Mouse (Mus musculus): Measurements from ENCODE around the gene Mcrip1. TPM values are rescaled to one million over a fixed set of nuclear protein-coding genes. Genes with fewer than 3 reads are reported as not detected.
"Not testable (repeated sequence)": the region's sequence is repeated elsewhere in the genome, so short reads cannot be mapped to it uniquely, and the experiment has no call there.

The Mcrip1 gene
- polyA plus RNA-seq, 1 experiment from 2014 or later = 171 TPM

- 20% methylated on average over 17 of the region's 17 CpGs for WGBS
- ATAC-seq (ENCODE audit: insufficient read depth, low FRiP score) = peak; percentile 75
- H3K4me1 ChIP-seq (ENCODE audit: control insufficient read depth, insufficient read depth, low read length) = peaks cover 11% of the 10 kb centered on the region
- H3K27ac ChIP-seq (ENCODE audit: low read length) = no peak overlapping the region
- no peaks in the 10 kb centered on the region for H3K36me3 ChIP-seq (ENCODE audit: control insufficient read depth, insufficient read depth, low read length)
- peak overlapping the region; percentile 27 for H3K9ac ChIP-seq (ENCODE audit: low read length)
- no peak overlapping the region for H3K4me3 ChIP-seq (replicated peaks; ENCODE audit: low read length)
- no peaks in the 10 kb centered on the region for H3K9me3 ChIP-seq (replicated peaks; ENCODE audit: control insufficient read depth, low read length)
- no peak overlapping the region for H3K4me2 ChIP-seq (ENCODE audit: low read depth, low read length)
- no peaks in the 10 kb centered on the region for H3K27me3 ChIP-seq (ENCODE audit: control insufficient read depth, insufficient read depth, low read length)
Measured at GRCm38 (mm10) chr11:120515611-120516010, 33.9 kb downstream of the Mcrip1 start.

DNA sequence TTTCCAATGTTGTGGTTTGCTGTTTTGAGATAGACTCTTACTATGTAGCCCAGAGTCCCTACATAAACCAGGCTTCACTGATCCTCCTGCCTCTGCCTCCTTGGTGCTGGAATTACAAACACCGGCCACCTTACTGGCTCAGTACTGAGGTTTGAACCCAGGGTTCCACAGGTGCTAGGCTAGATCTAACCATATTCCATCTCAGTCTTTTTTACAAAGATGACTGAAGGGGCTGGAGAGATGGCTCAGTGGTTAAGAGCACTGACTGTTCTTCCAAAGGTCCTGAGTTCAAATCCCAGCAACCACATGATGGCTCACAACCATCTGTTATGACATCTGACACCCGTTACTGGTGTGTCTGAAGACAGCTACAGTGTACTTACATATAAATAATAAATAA, 35.3 kb downstream of the Mcrip1 start:
- H3K4me1 ChIP-seq (ENCODE audit: control insufficient read depth, insufficient read depth, low read length) = peaks cover 18% of the 10 kb centered on the region
- not testable (repeated sequence) for H3K36me3 ChIP-seq (ENCODE audit: control insufficient read depth, insufficient read depth, low read length); H3K27me3 ChIP-seq (ENCODE audit: control insufficient read depth, insufficient read depth, low read length); H3K4me3 ChIP-seq (replicated peaks; ENCODE audit: low read length); H3K9me3 ChIP-seq (replicated peaks; ENCODE audit: control insufficient read depth, low read length); H3K27ac ChIP-seq (ENCODE audit: low read length); H3K4me2 ChIP-seq (ENCODE audit: low read depth, low read length); H3K9ac ChIP-seq (ENCODE audit: low read length); ATAC-seq (ENCODE audit: insufficient read depth, low FRiP score)
- 90% methylated on average over 2 of the region's 2 CpGs for WGBS

- Histone ChIP-seq H3K27ac (ENCODE audit: low read length) (no peak overlapping the region), H3K4me3 (replicated peaks; ENCODE audit: low read length) (no peak overlapping the region), H3K9me3 (replicated peaks; ENCODE audit: control insufficient read depth, low read length) (no peaks in the 10 kb centered on the region), H3K27me3 (ENCODE audit: control insufficient read depth, insufficient read depth, low read length) (no peaks in the 10 kb centered on the region), H3K4me1 (ENCODE audit: control insufficient read depth, insufficient read depth, low read length) (peaks cover 12% of the 10 kb centered on the region; the same call in 1 of the 2 replicates), H3K9ac (ENCODE audit: low read length) (no peak overlapping the region), H3K4me2 (ENCODE audit: low read depth, low read length) (no peak overlapping the region), H3K36me3 (ENCODE audit: control insufficient read depth, insufficient read depth, low read length) (no peaks in the 10 kb centered on the region)
- no peak for ATAC-seq (ENCODE audit: insufficient read depth, low FRiP score)
- 28% methylated on average over 6 of the region's 6 CpGs for WGBS
Measured at GRCm38 (mm10) chr11:120512790-120513453, 36.6 kb downstream of the Mcrip1 start.

DNA sequence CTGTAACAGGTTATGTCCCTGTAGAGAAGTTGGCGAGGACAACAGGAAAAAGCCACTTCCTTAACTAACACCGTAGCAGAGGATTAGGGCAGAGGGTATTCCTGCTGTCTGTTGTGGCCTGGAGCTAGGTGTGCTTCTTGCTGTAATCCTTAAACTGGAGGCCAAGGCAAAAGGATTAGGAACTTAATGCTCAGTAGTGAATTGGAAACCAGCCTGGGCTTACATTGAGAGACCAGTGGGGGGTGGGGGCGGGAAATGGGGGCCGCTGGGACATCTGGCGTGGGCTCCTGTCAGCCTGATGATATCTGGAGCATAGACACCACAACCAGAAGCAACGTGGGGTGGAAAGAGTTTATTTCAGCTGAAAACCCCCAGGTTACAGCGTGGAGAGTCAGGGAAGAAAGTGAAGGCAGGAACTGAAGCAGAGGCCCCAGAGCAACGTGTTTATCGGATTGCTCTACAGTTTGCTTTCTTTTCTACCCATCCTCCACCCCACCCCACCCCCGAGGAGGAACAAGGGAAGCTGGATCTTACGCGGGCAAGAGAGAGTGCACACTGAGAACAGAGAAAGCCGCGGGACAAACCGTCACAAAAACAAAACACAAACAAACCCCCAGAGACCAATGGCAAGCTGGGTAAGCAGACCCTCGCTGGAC, 39.0 kb downstream of the Mcrip1 start:
- Histone ChIP-seq H3K27me3 (ENCODE audit: control insufficient read depth, insufficient read depth, low read length) (no peaks in the 10 kb centered on the region), H3K4me3 (replicated peaks; ENCODE audit: low read length) (peak overlapping the region; percentile 24), H3K4me1 (ENCODE audit: control insufficient read depth, insufficient read depth, low read length) (peaks cover 9% of the 10 kb centered on the region; the same call in 1 of the 2 replicates), H3K9me3 (replicated peaks; ENCODE audit: control insufficient read depth, low read length) (no peaks in the 10 kb centered on the region), H3K36me3 (ENCODE audit: control insufficient read depth, insufficient read depth, low read length) (no peaks in the 10 kb centered on the region), H3K27ac (ENCODE audit: low read length) (peak overlapping the region; percentile 83), H3K9ac (ENCODE audit: low read length) (peak overlapping the region; percentile 71), H3K4me2 (ENCODE audit: low read depth, low read length) (peak overlapping the region; percentile 52)
- 6% methylated on average over 16 of the region's 16 CpGs for WGBS
- ATAC-seq (ENCODE audit: insufficient read depth, low FRiP score) = no peak

DNA sequence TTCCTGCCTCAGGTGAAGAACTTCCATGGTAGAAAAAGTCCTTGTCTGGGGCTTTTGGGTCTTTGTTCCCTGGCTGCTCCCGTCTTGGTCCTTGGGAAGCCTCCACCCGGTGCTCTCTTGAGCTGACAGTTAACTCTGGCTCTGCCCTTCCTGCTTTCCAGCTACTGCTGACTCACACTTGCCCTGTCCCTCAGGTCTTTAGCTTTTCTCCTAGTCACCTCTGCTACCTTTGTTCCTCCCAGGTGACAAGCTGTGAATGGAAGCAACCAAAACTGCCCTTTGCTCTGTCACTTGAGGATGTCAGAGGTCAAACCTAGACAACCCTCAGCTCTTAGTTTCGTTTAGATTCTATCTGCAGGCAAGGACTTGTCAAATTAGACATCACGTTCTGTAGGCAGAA, 39.6 kb downstream of the Mcrip1 start:
- WGBS = 36% methylated on average over 4 of the region's 4 CpGs
- Histone ChIP-seq H3K4me1 (ENCODE audit: control insufficient read depth, insufficient read depth, low read length) (peaks cover 9% of the 10 kb centered on the region; the same call in 1 of the 2 replicates), H3K27me3 (ENCODE audit: control insufficient read depth, insufficient read depth, low read length) (no peaks in the 10 kb centered on the region), H3K27ac (ENCODE audit: low read length) (peak overlapping the region; percentile 83), H3K4me3 (replicated peaks; ENCODE audit: low read length) (0 out of 2 replicates have a peak overlapping the region, but pooled peaks have one; percentile 24), H3K4me2 (ENCODE audit: low read depth, low read length) (peak overlapping the region; percentile 52), H3K9ac (ENCODE audit: low read length) (peak overlapping the region; percentile 71; the same call in 1 of the 2 replicates), H3K36me3 (ENCODE audit: control insufficient read depth, insufficient read depth, low read length) (no peaks in the 10 kb centered on the region), H3K9me3 (replicated peaks; ENCODE audit: control insufficient read depth, low read length) (no peaks in the 10 kb centered on the region)
- no peak for ATAC-seq (ENCODE audit: insufficient read depth, low FRiP score)

DNA sequence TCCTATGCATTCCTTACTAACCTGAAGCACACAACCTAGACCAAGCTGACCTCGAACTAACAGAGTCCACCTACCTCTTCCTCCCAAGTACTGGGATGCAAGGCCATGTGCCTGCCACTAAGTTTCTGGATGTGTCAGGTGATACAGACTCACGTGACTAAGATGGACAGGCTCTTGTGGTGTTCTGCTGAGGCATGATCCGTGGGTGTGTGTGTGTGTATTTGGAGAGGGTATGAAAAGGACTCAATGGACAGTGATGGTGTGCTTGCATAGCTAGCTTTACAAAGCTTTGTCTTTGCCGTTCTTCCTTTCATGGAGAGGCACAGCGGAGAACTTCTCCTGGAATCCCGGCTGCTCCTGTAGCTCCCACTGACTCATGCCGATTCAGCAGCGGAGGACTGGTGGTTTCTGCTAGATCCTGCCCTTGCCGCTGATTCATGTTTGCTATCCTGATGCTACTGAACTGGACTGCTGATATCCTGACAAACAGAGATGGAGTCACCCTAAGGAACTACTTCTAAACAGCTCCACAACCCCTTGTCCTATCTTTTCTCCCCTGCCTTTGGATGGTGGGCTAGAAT, 41.1 kb downstream of the Mcrip1 start:
- 65% methylated on average over 9 of the region's 9 CpGs for WGBS
- Histone ChIP-seq H3K36me3 (ENCODE audit: control insufficient read depth, insufficient read depth, low read length) (no peaks in the 10 kb centered on the region), H3K9me3 (replicated peaks; ENCODE audit: control insufficient read depth, low read length) (no peaks in the 10 kb centered on the region), H3K27ac (ENCODE audit: low read length) (peak overlapping the region; percentile 89), H3K4me3 (replicated peaks; ENCODE audit: low read length) (no peak overlapping the region), H3K9ac (ENCODE audit: low read length) (no peak overlapping the region), H3K4me1 (ENCODE audit: control insufficient read depth, insufficient read depth, low read length) (peaks cover 9% of the 10 kb centered on the region; the same call in 1 of the 2 replicates), H3K4me2 (ENCODE audit: low read depth, low read length) (no peak overlapping the region), H3K27me3 (ENCODE audit: control insufficient read depth, insufficient read depth, low read length) (no peaks in the 10 kb centered on the region)
- no peak for ATAC-seq (ENCODE audit: insufficient read depth, low FRiP score)

DNA sequence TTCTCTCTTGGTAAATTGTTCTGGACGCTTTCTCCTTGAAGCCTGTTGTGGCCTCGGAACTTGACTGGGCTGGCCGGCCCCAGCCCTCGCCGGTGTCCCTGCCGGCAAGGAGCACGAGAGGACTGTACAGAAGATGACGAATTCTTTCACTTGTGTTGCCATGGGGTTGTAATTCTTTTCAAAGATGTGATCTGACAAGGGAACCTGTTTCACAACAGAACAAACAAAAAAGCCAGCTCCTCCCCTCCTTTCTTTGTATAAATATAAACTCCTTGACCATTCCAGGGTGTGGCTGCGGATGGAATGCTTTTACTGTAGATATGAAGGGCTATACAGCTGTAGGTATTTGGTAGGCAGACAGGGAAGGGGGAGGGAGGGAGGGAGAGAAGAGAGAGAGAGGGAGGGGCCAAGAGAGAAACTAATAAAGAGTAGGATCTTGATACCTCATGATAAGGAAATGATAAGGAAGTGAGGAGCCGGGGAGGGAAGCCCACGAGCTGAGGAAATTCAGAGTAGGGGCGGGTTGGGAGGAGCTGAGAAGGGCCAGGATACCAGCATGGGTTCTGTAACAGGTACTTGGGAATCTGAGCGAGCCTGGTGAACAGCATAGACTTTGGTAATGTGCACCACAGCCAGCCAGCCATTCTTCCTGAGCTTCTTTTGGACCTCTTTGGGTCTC, 41.8 kb downstream of the Mcrip1 start:
- Histone ChIP-seq H3K4me2 (ENCODE audit: low read depth, low read length) (no peak overlapping the region), H3K9ac (ENCODE audit: low read length) (no peak overlapping the region)
- 57% methylated on average over 13 of the region's 13 CpGs for WGBS

DNA sequence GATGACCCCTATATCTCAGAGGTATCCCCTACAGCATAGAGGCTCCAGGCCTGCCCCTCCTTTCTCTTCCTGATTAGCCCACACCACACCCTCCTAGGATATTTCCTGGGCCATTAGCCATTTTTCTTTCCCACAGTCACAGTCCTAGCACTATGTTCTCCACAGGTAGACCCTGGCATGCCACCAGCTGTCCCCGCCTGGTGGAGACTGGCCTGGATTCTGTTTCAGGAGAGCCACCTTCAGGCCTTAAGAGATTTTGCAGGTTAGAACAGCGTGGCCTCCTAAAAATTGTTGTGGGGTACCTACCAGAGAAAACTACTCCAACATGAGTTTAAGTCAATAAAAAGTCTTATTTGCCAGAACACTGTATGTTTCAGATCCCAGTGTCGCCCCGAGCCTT, 42.6 kb downstream of the Mcrip1 start:
- no peaks in the 10 kb centered on the region for H3K36me3 ChIP-seq (ENCODE audit: control insufficient read depth, insufficient read depth, low read length)
- 47% methylated on average over 4 of the region's 4 CpGs for WGBS

More for the DNA sequence above, 41.8 kb downstream of the Mcrip1 start:
- peak overlapping the region; percentile 91 for H3K27ac ChIP-seq (ENCODE audit: low read length)
- no peak overlapping the region for H3K4me3 ChIP-seq (replicated peaks; ENCODE audit: low read length)
- peaks cover 9% of the 10 kb centered on the region; the same call in 1 of the 2 replicates for H3K4me1 ChIP-seq (ENCODE audit: control insufficient read depth, insufficient read depth, low read length)
- no peaks in the 10 kb centered on the region for H3K36me3 ChIP-seq (ENCODE audit: control insufficient read depth, insufficient read depth, low read length)
- H3K9me3 ChIP-seq (replicated peaks; ENCODE audit: control insufficient read depth, low read length) = no peaks in the 10 kb centered on the region
- peak; percentile 85 for ATAC-seq (ENCODE audit: insufficient read depth, low FRiP score)
- H3K27me3 ChIP-seq (ENCODE audit: control insufficient read depth, insufficient read depth, low read length) = no peaks in the 10 kb centered on the region

More for the DNA sequence above, 42.6 kb downstream of the Mcrip1 start:
- peak; percentile 54; the same call in 1 of the 2 replicates for ATAC-seq (ENCODE audit: insufficient read depth, low FRiP score)
- no peak overlapping the region for H3K4me2 ChIP-seq (ENCODE audit: low read depth, low read length)
- H3K4me1 ChIP-seq (ENCODE audit: control insufficient read depth, insufficient read depth, low read length) = peaks cover 9% of the 10 kb centered on the region; the same call in 1 of the 2 replicates
- no peaks in the 10 kb centered on the region for H3K27me3 ChIP-seq (ENCODE audit: control insufficient read depth, insufficient read depth, low read length)
- H3K27ac ChIP-seq (ENCODE audit: low read length) = peak overlapping the region; percentile 91
- H3K9me3 ChIP-seq (replicated peaks; ENCODE audit: control insufficient read depth, low read length) = no peaks in the 10 kb centered on the region
- H3K4me3 ChIP-seq (replicated peaks; ENCODE audit: low read length) = no peak overlapping the region
- H3K9ac ChIP-seq (ENCODE audit: low read length) = no peak overlapping the region
